Mouse (Mus musculus) adrenal gland, adult 8-10 months (tissue): ENCODE data around the gene Gm10112. TPM values are rescaled to one million over a fixed set of nuclear protein-coding genes. Genes with fewer than 3 reads are reported as not detected.

Source experiments
- DNase-seq: peaks from one replicate; pipeline ENCODE4 v3.0.0; 2022
- total RNA-seq, 4 experiments: library from RNA; stranded (reverse); gene quantifications; 2 replicates each; pipeline ENCODE4 v1.2.4; 2022

The Gm10112 gene
- not detected for total RNA-seq

DNA sequence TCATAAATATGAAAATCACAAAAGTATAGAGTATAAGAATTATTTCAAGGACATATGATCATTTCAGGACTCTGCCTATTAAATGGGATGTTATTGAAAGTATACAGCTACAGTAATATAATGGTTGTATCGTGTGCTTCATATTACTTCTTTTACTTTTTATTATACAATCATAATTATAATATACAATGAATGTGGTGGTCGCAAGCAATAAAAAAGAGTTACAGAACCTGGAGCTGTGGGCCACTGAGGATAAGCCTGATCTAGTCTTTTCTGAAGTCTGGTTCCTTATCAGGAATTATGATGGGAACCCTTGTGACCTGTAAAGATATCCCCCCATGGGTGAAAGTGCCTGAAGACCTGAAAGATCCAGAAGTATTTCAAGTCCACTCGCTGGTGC is at the start of gene Gm10112:
Gene Gm10112 (plus strand): TSS at position 301 of the 400 bp plus-strand sequence.
- no peak for DNase-seq

DNA sequence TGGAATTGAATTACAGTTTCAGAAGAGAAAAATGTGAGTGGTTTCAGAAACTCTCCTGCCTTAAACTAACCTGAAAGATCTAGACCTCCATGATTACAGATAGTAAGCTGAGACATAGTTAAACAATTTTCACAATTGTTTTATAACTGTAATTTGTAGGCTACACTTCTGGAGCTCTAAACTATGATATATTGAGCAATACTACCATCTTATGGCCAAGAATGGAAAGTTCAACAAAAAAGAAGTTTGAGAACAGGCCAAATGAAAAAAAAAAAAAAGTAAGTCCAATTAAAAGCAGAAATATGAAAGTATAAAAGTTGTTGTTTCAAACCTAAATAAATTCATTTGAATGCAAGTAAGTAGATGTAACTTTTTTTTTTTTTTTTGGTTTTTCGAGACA is 21.4 kb downstream of the Gm10112 start:
- no peak for DNase-seq

DNA sequence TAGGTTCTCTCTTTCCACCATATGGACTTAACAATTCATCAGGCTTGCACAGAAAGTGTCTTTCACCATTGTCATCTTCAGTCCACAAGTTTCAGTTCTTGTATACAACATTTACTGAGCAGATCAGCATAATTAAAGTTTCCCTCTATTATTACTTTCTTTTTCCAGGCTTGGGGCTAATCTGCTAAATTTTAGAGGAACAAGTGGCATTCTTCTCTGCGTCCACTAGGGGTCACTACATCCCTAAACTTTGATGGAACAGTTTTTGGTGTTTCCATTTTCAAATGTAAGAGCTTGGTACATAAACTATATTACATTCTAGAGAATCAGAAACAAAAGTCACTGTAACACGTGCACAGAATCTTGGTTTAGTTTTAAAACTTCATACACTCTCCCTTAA is 28.2 kb downstream of the Gm10112 start:
- no peak for DNase-seq

DNA sequence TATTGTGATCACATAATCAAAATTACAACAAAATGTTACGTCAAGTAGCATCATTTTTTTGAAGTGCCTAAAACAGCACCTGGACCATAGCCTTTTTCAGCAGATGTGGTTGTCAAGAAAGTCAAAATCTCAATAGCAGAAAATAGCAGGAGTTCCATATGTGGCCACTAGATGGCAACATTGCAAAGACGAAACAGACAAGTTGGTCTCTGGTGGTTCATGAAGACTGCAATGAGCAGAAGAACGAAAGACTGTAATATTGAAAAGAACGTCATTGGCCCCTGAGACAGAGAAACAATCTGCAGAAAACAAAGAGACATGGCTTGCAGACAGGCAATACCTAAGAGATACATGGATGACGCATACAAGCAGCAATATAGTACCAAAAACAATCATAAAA is 42.1 kb downstream of the Gm10112 start:
- no peak for DNase-seq

Other genes starting within 250 kb of the Gm10112 start
- not detected for gene Cylc1, start 57.9 kb upstream of the Gm10112 start, total RNA-seq